22 mouse cellular contexts compared by ENCODE assay signal in the genomic region with DNA sequence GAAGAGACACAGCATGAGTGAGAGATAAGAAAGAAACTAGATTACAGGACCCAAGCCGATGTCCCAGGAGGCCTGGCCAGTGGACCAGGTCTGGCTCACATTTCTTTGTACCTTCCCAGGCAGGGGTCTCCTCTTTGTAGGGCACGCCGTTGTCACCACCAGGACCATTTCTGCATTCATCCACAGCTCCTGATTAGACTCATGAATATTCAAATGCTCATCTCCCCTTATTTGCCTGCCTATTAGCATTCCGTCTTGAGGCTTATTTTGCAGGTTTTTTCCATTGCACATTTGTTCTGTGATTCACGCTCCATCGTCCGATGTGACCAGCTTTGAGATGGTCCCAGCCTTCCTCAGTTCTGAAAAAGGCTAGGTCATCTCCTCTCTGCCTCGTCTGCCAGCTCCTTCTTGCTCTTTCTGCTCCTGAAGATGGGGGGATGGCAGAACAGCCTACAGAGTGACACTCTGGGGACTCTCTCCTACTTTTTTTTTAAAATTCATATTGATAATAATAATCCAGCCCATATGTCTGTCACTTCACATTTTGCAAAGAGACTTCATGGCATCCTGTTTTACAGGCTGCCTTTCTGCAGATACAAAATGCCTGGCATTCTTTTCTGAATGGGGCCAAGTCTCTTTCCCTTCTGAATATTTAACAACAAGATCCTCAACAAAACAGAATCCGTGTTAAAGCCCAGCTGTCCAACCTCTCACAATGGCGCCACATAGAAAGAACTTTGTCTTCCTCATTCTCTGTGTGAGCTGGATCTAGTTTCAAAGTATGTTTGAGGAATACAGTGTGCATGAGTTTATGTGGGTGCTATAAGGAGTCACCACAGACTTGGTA.
DNase-seq lines count a peak whose midpoint lies in the region; ATAC-seq and TF ChIP-seq lines count a peak whose summit lies in the region.
"Had no signal": no experiment of that assay in that cellular context is flagged by ENCODE, and none has a peak within 500 bp of the region (broad histone marks: within the 10 kb centered on the region; RNA-seq: fewer than 3 reads in every experiment).

No protein-coding gene starts in this region.

- 56% methylated on average over 10 of the region's 10 CpGs for WGBS in midbrain, embryonic 11.5 days
- 22% methylated on average over 10 of the region's 10 CpGs for WGBS in midbrain, embryonic 16.5 days
- WGBS in forebrain, embryonic 12.5 days: 22% methylated on average over 10 of the region's 10 CpGs
- 26% methylated on average over 10 of the region's 10 CpGs for WGBS in hindbrain, embryonic 13.5 days
- 27% methylated on average over 10 of the region's 10 CpGs for WGBS in midbrain, postnatal 0 days

- no peaks in the 10 kb centered on the region for H3K36me3 ChIP-seq in midbrain, embryonic 11.5 days (ENCODE audit: control insufficient read depth, insufficient read depth, low read length)
- no peaks in the 10 kb centered on the region for H3K36me3 ChIP-seq in midbrain, embryonic 16.5 days (ENCODE audit: control insufficient read depth, insufficient read depth, low read length)
- no peaks in the 10 kb centered on the region for H3K36me3 ChIP-seq in forebrain, embryonic 12.5 days (replicated peaks)
- H3K36me3 ChIP-seq in hindbrain, embryonic 13.5 days: no peaks in the 10 kb centered on the region
- no peaks in the 10 kb centered on the region for H3K36me3 ChIP-seq in midbrain, postnatal 0 days (ENCODE audit: insufficient read depth, low read length)
- H3K36me3 ChIP-seq: embryonic facial prominence, embryonic 13.5 days; G1E; heart, embryonic 12.5 days; lung, embryonic 15.5 days; neural tube, embryonic 12.5 days; stomach, embryonic 15.5 days had no signal

- H3K9me3 ChIP-seq in midbrain, embryonic 11.5 days (ENCODE audit: control insufficient read depth, low read length): no peaks in the 10 kb centered on the region
- no peaks in the 10 kb centered on the region for H3K9me3 ChIP-seq in midbrain, embryonic 16.5 days (replicated peaks; ENCODE audit: control insufficient read depth, low read length, poor library complexity, severe bottlenecking)
- no peaks in the 10 kb centered on the region for H3K9me3 ChIP-seq in forebrain, embryonic 12.5 days
- H3K9me3 ChIP-seq in hindbrain, embryonic 13.5 days: no peaks in the 10 kb centered on the region
- H3K9me3 ChIP-seq in midbrain, postnatal 0 days (ENCODE audit: low read length): no peaks in the 10 kb centered on the region
- H3K9me3 ChIP-seq: embryonic facial prominence, embryonic 13.5 days; heart, embryonic 12.5 days; lung, embryonic 15.5 days; neural tube, embryonic 12.5 days; stomach, embryonic 15.5 days had no signal

- H3K4me1 ChIP-seq in midbrain, embryonic 11.5 days (ENCODE audit: control insufficient read depth, insufficient read depth, low read length): 0 out of 2 replicates have a peak, but pooled peaks cover 3% of the 10 kb centered on the region
- H3K4me1 ChIP-seq in midbrain, embryonic 16.5 days (ENCODE audit: control insufficient read depth, insufficient read depth, low read length): peaks cover 4% of the 10 kb centered on the region; the same call in 1 of the 2 replicates
- peaks cover 18% of the 10 kb centered on the region for H3K4me1 ChIP-seq in forebrain, embryonic 12.5 days
- H3K4me1 ChIP-seq in hindbrain, embryonic 13.5 days (replicated peaks): peaks cover 19% of the 10 kb centered on the region
- no peaks in the 10 kb centered on the region; the same call in 1 of the 2 replicates for H3K4me1 ChIP-seq in midbrain, postnatal 0 days (ENCODE audit: insufficient read depth, low read length)
- H3K4me1 ChIP-seq: lung, embryonic 15.5 days; megakaryocyte, embryonic 14.5 days; stomach, embryonic 15.5 days had no signal

- no peak for TF ChIP-seq CTCF in midbrain, postnatal 0 days (IDR thresholded peaks at IDR 0.05)

- H3K9ac ChIP-seq in midbrain, embryonic 11.5 days (ENCODE audit: low read length): no peak overlapping the region
- no peak overlapping the region for H3K9ac ChIP-seq in midbrain, embryonic 16.5 days (ENCODE audit: low read depth, low read length)
- no peak overlapping the region for H3K9ac ChIP-seq in forebrain, embryonic 12.5 days
- H3K9ac ChIP-seq in hindbrain, embryonic 13.5 days: no peak overlapping the region
- no peak overlapping the region for H3K9ac ChIP-seq in midbrain, postnatal 0 days (replicated peaks; ENCODE audit: low read length, poor library complexity, severe bottlenecking)
- H3K9ac ChIP-seq: embryonic facial prominence, embryonic 13.5 days; heart, embryonic 12.5 days; lung, embryonic 15.5 days; neural tube, embryonic 12.5 days; stomach, embryonic 15.5 days had no signal

- peak; percentile 44; the same call in 1 of the 2 replicates for ATAC-seq in midbrain, embryonic 11.5 days (ENCODE audit: low FRiP score)
- no peak for ATAC-seq in midbrain, embryonic 16.5 days
- peak; percentile 75; the same call in 1 of the 2 replicates for ATAC-seq in forebrain, embryonic 12.5 days (ENCODE audit: low FRiP score)
- peak; percentile 72 for ATAC-seq in hindbrain, embryonic 13.5 days (ENCODE audit: low FRiP score)
- no peak for ATAC-seq in midbrain, postnatal 0 days (ENCODE audit: low FRiP score)

- intact Hi-C loops in left cerebral cortex, postnatal 36 days (cut with DNase I): no loop called here

- H3K27me3 ChIP-seq in midbrain, embryonic 11.5 days (ENCODE audit: control insufficient read depth, insufficient read depth, low read length): no peaks in the 10 kb centered on the region
- H3K27me3 ChIP-seq in midbrain, embryonic 16.5 days (ENCODE audit: control insufficient read depth, insufficient read depth, low read depth, low read length): no peaks in the 10 kb centered on the region
- H3K27me3 ChIP-seq in forebrain, embryonic 12.5 days: no peaks in the 10 kb centered on the region
- no peaks in the 10 kb centered on the region for H3K27me3 ChIP-seq in hindbrain, embryonic 13.5 days
- no peaks in the 10 kb centered on the region for H3K27me3 ChIP-seq in midbrain, postnatal 0 days (ENCODE audit: insufficient read depth, low read length)
- H3K27me3 ChIP-seq: embryonic facial prominence, embryonic 13.5 days; heart, embryonic 12.5 days; lung, embryonic 15.5 days; megakaryocyte, embryonic 14.5 days; neural tube, embryonic 12.5 days; stomach, embryonic 15.5 days had no signal

- no peak overlapping the region for H3K4me3 ChIP-seq in midbrain, embryonic 11.5 days (ENCODE audit: low read depth, low read length)
- H3K4me3 ChIP-seq in midbrain, embryonic 16.5 days (ENCODE audit: low read depth, low read length): no peak overlapping the region
- H3K4me3 ChIP-seq in forebrain, embryonic 12.5 days (replicated peaks): no peak overlapping the region
- no peak overlapping the region for H3K4me3 ChIP-seq in hindbrain, embryonic 13.5 days
- no peak overlapping the region for H3K4me3 ChIP-seq in midbrain, postnatal 0 days (ENCODE audit: low read depth, low read length)
- H3K4me3 ChIP-seq: embryonic facial prominence, embryonic 13.5 days; heart, embryonic 12.5 days; lung, embryonic 15.5 days; megakaryocyte, embryonic 14.5 days; neural tube, embryonic 12.5 days; stomach, embryonic 15.5 days had no signal

- no peak overlapping the region for H3K4me2 ChIP-seq in midbrain, embryonic 11.5 days
- H3K4me2 ChIP-seq in midbrain, embryonic 16.5 days (ENCODE audit: low read length): no peak overlapping the region
- H3K4me2 ChIP-seq in forebrain, embryonic 12.5 days: peak overlapping the region; percentile 25
- H3K4me2 ChIP-seq in hindbrain, embryonic 13.5 days: peak overlapping the region; percentile 26
- H3K4me2 ChIP-seq in midbrain, postnatal 0 days (ENCODE audit: low read depth, low read length, poor library complexity, severe bottlenecking): no peak overlapping the region
- H3K4me2 ChIP-seq: embryonic facial prominence, embryonic 13.5 days; heart, embryonic 12.5 days; liver, embryonic 11.5 days; lung, embryonic 15.5 days; neural tube, embryonic 12.5 days; stomach, embryonic 15.5 days had no signal

- H3K27ac ChIP-seq in midbrain, embryonic 11.5 days (ENCODE audit: low read depth, low read length): no peak overlapping the region
- no peak overlapping the region for H3K27ac ChIP-seq in midbrain, embryonic 16.5 days (ENCODE audit: low read length)
- peak overlapping the region; percentile 63 for H3K27ac ChIP-seq in forebrain, embryonic 12.5 days
- H3K27ac ChIP-seq in hindbrain, embryonic 13.5 days: peak overlapping the region; percentile 79
- peak overlapping the region; percentile 19; the same call in 1 of the 2 replicates for H3K27ac ChIP-seq in midbrain, postnatal 0 days (ENCODE audit: low read depth, low read length)
- H3K27ac ChIP-seq: embryonic facial prominence, embryonic 13.5 days; lung, embryonic 15.5 days; neural tube, embryonic 12.5 days; stomach, embryonic 15.5 days had no signal

- DNase-seq in midbrain, embryonic 11.5 days (ENCODE audit: low spot score, missing footprints): no peak
- DNase-seq in midbrain, postnatal 0 days (ENCODE audit: low spot score): no peak
- no peak for DNase-seq in ovary, adult 18-20 months (ENCODE audit: low spot score)
- DNase-seq in gastrocnemius, adult 18-20 months (ENCODE audit: low spot score): no peak
- no peak for DNase-seq in left cerebral cortex, postnatal 36 days (ENCODE audit: low spot score in 2 of 2)
- DNase-seq: adrenal gland, adult 2 months; cerebellum, adult 2 months; gastrocnemius, postnatal 36 days; heart, postnatal 4 days; kidney, adult 18-20 months; left cerebral cortex, postnatal 4 days had no signal

Comparison
In these comparisons a context has a peak if more than half of its experiments do, and no peak if none do; other contexts are left out.
1. ATAC-seq: peak in midbrain, embryonic 11.5 days (single experiment), forebrain, embryonic 12.5 days (single experiment) and hindbrain, embryonic 13.5 days (single experiment); none in midbrain, embryonic 16.5 days (single experiment) and midbrain, postnatal 0 days (single experiment).
2. H3K27ac ChIP-seq: peak in forebrain, embryonic 12.5 days (single experiment), hindbrain, embryonic 13.5 days (single experiment) and midbrain, postnatal 0 days (single experiment); none in midbrain, embryonic 11.5 days (single experiment) and midbrain, embryonic 16.5 days (single experiment).
3. H3K4me2 ChIP-seq: peak in forebrain, embryonic 12.5 days (single experiment) and hindbrain, embryonic 13.5 days (single experiment); none in midbrain, embryonic 11.5 days (single experiment), midbrain, embryonic 16.5 days (single experiment) and midbrain, postnatal 0 days (single experiment).